Mouse (Mus musculus) ES-E14 (cell line): ENCODE data around the gene Apoa2.

Source experiments
- HCFC1 ChIP-seq: IDR thresholded peaks from 2 replicates; pipeline ENCODE4 v1.6.1; 2012; ENCODE audit warnings: low read length, inconsistent platforms, borderline replicate concordance; ENCODE audit not compliant: insufficient read depth
- ZC3H11A ChIP-seq: IDR thresholded peaks from 2 replicates; pipeline ENCODE4 v1.6.1; 2012; ENCODE audit warnings: low read depth, mild to moderate bottlenecking, inconsistent platforms, low read length, borderline replicate concordance
- ZNF384 ChIP-seq: IDR thresholded peaks from 2 replicates; pipeline ENCODE4 v1.6.1; 2012; ENCODE audit warnings: low read depth, low read length, inconsistent platforms

- TF ChIP-seq HCFC1 (no peak), ZC3H11A (no peak), ZNF384 (no peak)
Observed at GRCm38 (mm10) chr1:171232348-171232747, 7.5 kb downstream of the Apoa2 start.
